Mouse (Mus musculus) kidney, postnatal 0 days (tissue): ENCODE measurements around the gene Tbc1d2b. TPM values are rescaled to one million over a fixed set of nuclear protein-coding genes. Genes with fewer than 3 reads are reported as not detected.
A peak's percentile ranks its signal among the peaks of the same experiment; 100 is the strongest.

ENCODE experiments used
- ATAC-seq: fragments of 200-750 bp; cut with Nextera tagmentation; replicated peaks from 2 replicates; pipeline ENCODE4 v1.8.0; 2017; ENCODE audit warnings: low read depth, moderate number of reproducible peaks, moderate TSS enrichment, moderate library complexity; ENCODE audit not compliant: low FRiP score
- DNase-seq: peaks from one replicate; pipeline ENCODE4 v3.0.0-alpha.2; 2016; ENCODE audit warnings: low spot score
- H3K27ac ChIP-seq: fragments of 300-500 bp; sonication (generic); 2 replicates; pipeline ENCODE4 v1.5.1; 2014; ENCODE audit warnings: mild to moderate bottlenecking
- H3K27me3 ChIP-seq: fragments of 300-500 bp; sonication (generic); 2 replicates; pipeline ENCODE4 v1.6.1; 2014; ENCODE audit warnings: low read length, mixed read lengths; ENCODE audit not compliant: insufficient read depth
- H3K36me3 ChIP-seq: fragments of 300-500 bp; sonication (generic); 2 replicates; pipeline ENCODE4 v1.6.1; 2014; ENCODE audit warnings: low read length, mixed read lengths; ENCODE audit not compliant: insufficient read depth
- H3K4me1 ChIP-seq: fragments of 300-500 bp; sonication (generic); replicated peaks from 2 replicates; pipeline ENCODE4 v1.6.1; 2014; ENCODE audit warnings: antibody characterized with exemption, low read length, mixed read lengths; ENCODE audit not compliant: insufficient read depth
- H3K4me2 ChIP-seq: fragments of 300-500 bp; sonication (generic); 2 replicates; pipeline ENCODE4 v1.6.1; 2014; ENCODE audit warnings: mild to moderate bottlenecking, low read length, moderate library complexity, mixed read lengths
- H3K4me3 ChIP-seq: fragments of 300-500 bp; sonication (generic); replicated peaks from 2 replicates; pipeline ENCODE4 v1.5.1; 2014; ENCODE audit warnings: low read depth, low read length
- H3K9ac ChIP-seq: fragments of 300-500 bp; sonication (generic); 2 replicates; pipeline ENCODE4 v1.6.1; 2014; ENCODE audit warnings: low read depth, low read length
- H3K9me3 ChIP-seq: fragments of 300-500 bp; sonication (generic); replicated peaks from 2 replicates; pipeline ENCODE4 v1.6.1; 2016; ENCODE audit warnings: low read length, inconsistent platforms, mixed read lengths
- CTCF ChIP-seq: IDR thresholded peaks from 2 replicates; pipeline ENCODE4 v1.5.1; 2016; ENCODE audit warnings: antibody characterized with exemption, low read depth, mild to moderate bottlenecking, moderate library complexity
- WGBS: fragments of 180-500 bp; shearing (Covaris S2); extraction: QIAGEN DNeasy Blood & Tissue Kit; methylation state at CpG from one replicate; pipeline ENCODE4 v1.1.7; 2014; 5-methylcytosine and 5-hydroxymethylcytosine counted together
- polyA plus RNA-seq: library from polyadenylated mRNA; unstranded; fragments of >200 nt; fragmentation: Nextera tagmentation; extraction: Ambion mirVana; gene quantifications from 2 replicates; pipeline ENCODE4 v1.2.1, GENCODE M21; 2015

Tbc1d2b gene
- polyA plus RNA-seq, 1 experiment from 2014 or later, result 8.4 TPM

DNA sequence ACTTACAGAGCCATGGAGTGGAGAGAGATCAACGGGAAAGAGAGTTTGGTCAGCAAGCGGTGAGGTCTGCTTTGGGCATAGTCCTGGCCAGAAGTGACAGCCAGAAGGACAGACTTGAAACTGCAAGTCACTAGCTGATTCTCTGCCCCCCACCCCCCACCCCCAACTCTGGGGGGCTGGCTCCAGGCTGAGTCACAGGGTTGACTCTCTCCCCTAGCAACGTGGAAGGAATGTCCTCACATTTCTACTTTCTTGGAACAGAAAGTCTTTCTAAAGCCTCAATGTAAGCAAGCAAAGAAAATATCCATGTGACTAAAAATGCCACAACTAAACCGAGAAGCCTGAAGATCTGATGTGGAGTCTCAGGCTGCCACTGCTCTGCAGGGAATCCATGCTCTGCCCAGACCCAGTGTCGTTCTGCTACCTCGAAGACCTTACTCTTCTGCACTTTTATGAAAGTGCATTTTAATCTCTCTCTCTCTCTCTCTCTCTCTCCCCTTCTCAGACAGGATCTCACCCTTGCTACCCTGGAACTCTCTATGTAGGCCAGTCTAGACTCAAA is 14.7 kb downstream of the Tbc1d2b start:
- H3K4me3 ChIP-seq, result no peak overlapping the region
- no peaks in the 10 kb centered on the region for H3K27me3 ChIP-seq
- DNase-seq (peak; percentile 30), ATAC-seq (no peak)
- 69% methylated on average over 6 of the region's 6 CpGs for WGBS
- no peaks in the 10 kb centered on the region for H3K9me3 ChIP-seq
- no peak overlapping the region for H3K4me2 ChIP-seq
- TF ChIP-seq CTCF, result no peak
- no peaks in the 10 kb centered on the region for H3K36me3 ChIP-seq
- no peak overlapping the region for H3K27ac ChIP-seq
- peaks cover 5% of the 10 kb centered on the region; the same call in 1 of the 2 replicates for H3K4me1 ChIP-seq
- H3K9ac ChIP-seq, result no peak overlapping the region

DNA sequence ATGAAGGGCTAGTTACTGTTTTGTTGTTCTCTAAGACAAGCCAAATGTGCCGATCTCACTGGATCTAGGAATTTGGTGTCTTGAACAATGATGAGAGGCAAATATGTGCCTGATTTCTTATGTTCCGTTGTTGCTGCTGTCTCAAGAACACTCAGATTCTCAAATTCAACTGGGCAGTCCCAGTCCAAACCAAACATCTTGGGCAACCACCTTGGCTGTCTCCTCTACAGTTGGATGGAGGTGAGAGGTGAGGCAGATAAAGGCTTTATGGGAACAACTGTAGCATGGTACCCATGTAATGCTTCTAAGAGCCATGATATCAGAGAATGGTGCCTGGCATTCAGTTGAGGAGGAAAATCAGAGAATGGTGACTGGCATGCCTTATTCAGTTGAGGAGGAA is 17.4 kb downstream of the Tbc1d2b start:
- Histone ChIP-seq H3K27me3 (no peaks in the 10 kb centered on the region), H3K27ac (no peak overlapping the region), H3K9me3 (no peaks in the 10 kb centered on the region), H3K36me3 (no peaks in the 10 kb centered on the region), H3K4me3 (no peak overlapping the region), H3K9ac (no peak overlapping the region), H3K4me1 (no peaks in the 10 kb centered on the region; the same call in 1 of the 2 replicates), H3K4me2 (no peak overlapping the region)
- TF ChIP-seq CTCF, result no peak
- no peak for ATAC-seq
- DNase-seq, result no peak
- WGBS, result 96% methylated on average over 2 of the region's 2 CpGs

DNA sequence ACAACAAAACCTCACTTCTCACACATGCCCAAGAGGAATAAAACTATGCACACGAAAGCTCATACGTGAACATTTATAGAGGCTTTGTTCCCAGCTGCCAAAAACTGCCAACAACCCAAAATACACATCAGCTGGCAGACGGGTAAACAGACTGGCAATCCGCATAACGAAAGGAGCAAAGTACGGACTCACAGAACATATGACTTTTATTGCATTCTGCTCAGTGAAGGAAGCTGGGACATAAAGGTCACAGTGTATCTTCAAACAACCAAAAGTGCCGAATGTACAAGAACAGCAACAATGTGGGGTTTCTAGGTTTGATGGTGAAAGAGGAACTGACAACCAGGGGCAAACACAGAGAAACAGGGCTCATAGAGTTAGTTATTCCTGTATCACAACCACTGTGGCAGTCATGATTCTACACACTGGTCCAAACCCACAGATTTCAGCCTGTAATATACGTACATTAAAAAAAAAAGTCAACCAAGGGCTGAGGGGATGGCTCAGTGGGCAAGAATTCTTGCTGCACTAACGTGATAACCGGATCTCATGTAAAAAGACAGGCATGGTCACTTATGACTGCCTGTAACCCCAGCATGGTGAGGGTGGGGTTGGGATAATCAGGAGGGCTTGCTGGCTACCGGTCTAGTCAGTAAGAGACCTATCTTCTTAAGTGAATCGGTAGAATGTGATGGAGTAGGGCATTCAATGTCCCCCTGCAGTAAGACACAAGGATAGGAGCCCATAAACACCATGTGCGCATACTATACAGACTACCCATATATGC is 19.4 kb downstream of the Tbc1d2b start:
- Histone ChIP-seq H3K9me3 (no peaks in the 10 kb centered on the region), H3K4me1 (no peaks in the 10 kb centered on the region), H3K27ac (no peak overlapping the region), H3K27me3 (no peaks in the 10 kb centered on the region), H3K4me2 (no peak overlapping the region), H3K9ac (no peak overlapping the region), H3K36me3 (peaks cover 6% of the 10 kb centered on the region; the same call in 1 of the 2 replicates), H3K4me3 (no peak overlapping the region)
- TF ChIP-seq CTCF, result no peak
- ATAC-seq (no peak), DNase-seq (no peak)
- 84% methylated on average over 13 of the region's 13 CpGs for WGBS

DNA sequence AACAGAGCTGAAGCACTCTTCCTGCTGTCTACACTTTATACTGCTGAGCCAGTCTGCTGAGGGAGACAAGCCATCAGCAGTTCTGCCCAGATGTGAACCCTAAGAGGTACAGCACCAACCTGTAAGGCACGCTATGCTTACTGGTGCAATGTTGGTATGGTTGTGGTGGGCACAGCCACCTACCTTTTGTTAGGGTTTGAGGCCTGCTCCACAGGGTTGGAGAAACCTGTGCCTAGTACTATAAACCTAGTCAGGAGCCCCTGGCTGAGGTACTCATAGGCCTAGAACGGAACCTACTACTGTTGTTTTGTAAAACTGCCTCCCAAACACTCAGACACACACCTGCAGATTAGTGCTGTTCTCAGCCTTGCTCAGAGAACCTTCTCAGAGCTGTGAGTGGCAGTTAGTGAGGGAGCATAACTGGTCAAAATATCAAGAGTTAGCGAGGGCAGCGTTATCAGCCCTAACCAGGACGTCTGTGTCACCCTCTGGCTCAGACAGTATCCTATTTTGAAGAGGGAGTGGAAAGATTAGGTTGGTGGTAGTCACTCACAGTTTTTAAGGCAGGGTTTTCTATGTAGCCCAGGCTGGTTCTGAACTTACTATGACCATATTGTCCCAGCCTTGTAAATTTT is 20.3 kb downstream of the Tbc1d2b start:
- Histone ChIP-seq H3K9ac (no peak overlapping the region), H3K4me1 (no peaks in the 10 kb centered on the region), H3K4me2 (no peak overlapping the region), H3K4me3 (no peak overlapping the region), H3K27ac (no peak overlapping the region), H3K9me3 (no peaks in the 10 kb centered on the region), H3K36me3 (peaks cover 6% of the 10 kb centered on the region; the same call in 1 of the 2 replicates), H3K27me3 (no peaks in the 10 kb centered on the region)
- 87% methylated on average over 5 of the region's 5 CpGs for WGBS
- TF ChIP-seq CTCF, result no peak
- ATAC-seq, result no peak
- no peak for DNase-seq

DNA sequence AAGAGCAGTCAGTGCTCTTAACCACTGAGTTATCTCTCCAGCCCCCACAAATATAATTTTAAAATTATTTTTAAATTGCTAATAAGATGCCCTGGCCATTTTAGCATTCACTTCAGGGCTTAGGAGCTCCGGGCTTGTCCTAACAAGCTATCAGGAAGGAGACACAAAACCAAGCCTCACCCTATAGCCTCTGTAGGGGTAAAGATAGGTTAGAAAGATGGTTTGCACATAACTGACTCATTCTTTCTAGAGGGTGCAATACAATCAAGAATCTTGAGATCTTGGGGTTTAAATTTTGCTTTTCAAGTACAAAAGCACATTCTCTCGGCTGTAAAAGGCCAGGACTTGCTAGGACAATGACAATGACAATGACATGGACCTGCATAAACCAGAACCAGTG is 21.6 kb downstream of the Tbc1d2b start:
- no peak for DNase-seq
- Histone ChIP-seq H3K4me3 (no peak overlapping the region), H3K27me3 (no peaks in the 10 kb centered on the region), H3K27ac (no peak overlapping the region), H3K9me3 (no peaks in the 10 kb centered on the region), H3K9ac (no peak overlapping the region), H3K4me1 (no peaks in the 10 kb centered on the region), H3K36me3 (peaks cover 6% of the 10 kb centered on the region; the same call in 1 of the 2 replicates), H3K4me2 (no peak overlapping the region)
- no peak for ATAC-seq
- no peak for TF ChIP-seq CTCF
- 93% methylated on average over 2 of the region's 2 CpGs for WGBS

DNA sequence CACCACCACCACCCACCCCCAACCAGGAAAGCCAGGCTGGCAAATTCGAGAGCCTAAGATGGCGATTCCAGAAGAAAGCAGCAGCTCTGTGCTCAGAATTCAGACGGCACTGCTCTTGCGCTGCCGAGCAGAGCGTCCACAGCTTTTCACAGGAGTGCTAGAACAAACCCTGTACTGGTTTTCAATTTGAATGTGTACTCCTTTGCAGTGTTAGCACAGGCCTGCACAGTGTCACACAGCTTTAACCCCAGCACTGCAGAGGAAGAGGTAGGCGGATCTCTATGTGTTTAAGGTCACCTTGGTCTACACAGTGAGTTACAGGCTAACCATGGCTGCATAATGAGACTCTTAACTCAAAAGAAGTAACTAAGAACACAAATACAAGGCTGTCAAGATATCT is 22.3 kb downstream of the Tbc1d2b start:
- Histone ChIP-seq H3K4me1 (no peaks in the 10 kb centered on the region), H3K4me3 (no peak overlapping the region), H3K9ac (no peak overlapping the region), H3K27me3 (no peaks in the 10 kb centered on the region), H3K9me3 (no peaks in the 10 kb centered on the region), H3K36me3 (peaks cover 6% of the 10 kb centered on the region; the same call in 1 of the 2 replicates), H3K27ac (no peak overlapping the region), H3K4me2 (no peak overlapping the region)
- no peak for TF ChIP-seq CTCF
- WGBS, result 89% methylated on average over 7 of the region's 7 CpGs
- no peak for ATAC-seq
- DNase-seq, result no peak
